Mouse (Mus musculus) embryonic fibroblast, embryonic 13.5 days (primary cell): ENCODE measurements at regions not wholly inside any gene's neighbourhood (a gene's known extent, or its start where the extent isn't known, plus 50 kb on each side); places are given as distances from the start of the nearest gene placed in this dataset.
"Not testable (repeated sequence)": the region's sequence is repeated elsewhere in the genome, so short reads cannot be mapped to it uniquely, and the experiment has no call there.

Experiments
- H3K27ac ChIP-seq: 2 replicates; pipeline ENCODE4 v1.5.1; 2012; ENCODE audit warnings: low read length, control low read depth, inconsistent platforms; ENCODE audit not compliant: insufficient read depth
- H3K4me1 ChIP-seq: 2 replicates; pipeline ENCODE4 v1.6.1; 2011; ENCODE audit warnings: low read length; ENCODE audit not compliant: control insufficient read depth, insufficient read depth
- H3K4me3 ChIP-seq: 2 replicates; pipeline ENCODE4 v1.5.1; 2011; ENCODE audit warnings: mild to moderate bottlenecking, control low read depth, low read length; ENCODE audit not compliant: insufficient read depth
- CTCF ChIP-seq: IDR thresholded peaks from 2 replicates; pipeline ENCODE4 v1.5.1; 2011; ENCODE audit warnings: mild to moderate bottlenecking, control low read depth, low read length, moderate library complexity, borderline replicate concordance; ENCODE audit not compliant: insufficient read depth
- POLR2A ChIP-seq: IDR thresholded peaks from 2 replicates; pipeline ENCODE4 v1.6.1; 2011; ENCODE audit warnings: low read depth, mild to moderate bottlenecking, control low read depth, low read length, moderate library complexity

- Histone ChIP-seq H3K4me3 (no peak overlapping the region), H3K4me1 (no peaks in the 10 kb centered on the region), H3K27ac (no peak overlapping the region)
- TF ChIP-seq POLR2A: no peak
- TF ChIP-seq CTCF: no peak
Observed at GRCm38 (mm10) chr7:64021241-64022108, 82.8 kb upstream of the Klf13 start.

- TF ChIP-seq POLR2A: no peak
- no peak for TF ChIP-seq CTCF
- no peaks in the 10 kb centered on the region for H3K4me1 ChIP-seq
- H3K27ac ChIP-seq: no peak overlapping the region
- no peak overlapping the region for H3K4me3 ChIP-seq
Observed at GRCm38 (mm10) chr7:64018107-64018506, 79.4 kb upstream of the Klf13 start.

GRCm38 (mm10) chr7:64016874-64017273 is 78.2 kb upstream of the Klf13 start:
- no peak overlapping the region for H3K27ac ChIP-seq
- H3K4me3 ChIP-seq: no peak overlapping the region
- TF ChIP-seq POLR2A (no peak), CTCF (no peak)
- no peaks in the 10 kb centered on the region for H3K4me1 ChIP-seq

GRCm38 (mm10) chr7:64015136-64015535 is 76.4 kb upstream of the Klf13 start:
- H3K27ac ChIP-seq, H3K4me3 ChIP-seq, H3K4me1 ChIP-seq: not testable (repeated sequence)

- no peak overlapping the region for H3K4me3 ChIP-seq
- H3K4me1 ChIP-seq: no peaks in the 10 kb centered on the region
- no peak for TF ChIP-seq POLR2A
- no peak for TF ChIP-seq CTCF
- no peak overlapping the region for H3K27ac ChIP-seq
Observed at GRCm38 (mm10) chr7:64014227-64014626, 75.5 kb upstream of the Klf13 start.

GRCm38 (mm10) chr7:64013023-64013547 is 74.4 kb upstream of the Klf13 start:
- TF ChIP-seq CTCF: no peak
- no peak for TF ChIP-seq POLR2A

GRCm38 (mm10) chr7:64012268-64012601 is 73.5 kb upstream of the Klf13 start:
- H3K27ac ChIP-seq: no peak overlapping the region
- no peak for TF ChIP-seq POLR2A
- TF ChIP-seq CTCF: no peak
- no peaks in the 10 kb centered on the region for H3K4me1 ChIP-seq
- no peak overlapping the region for H3K4me3 ChIP-seq

More at GRCm38 (mm10) chr7:64013023-64013547, 74.4 kb upstream of the Klf13 start:
- no peaks in the 10 kb centered on the region for H3K4me1 ChIP-seq
- no peak overlapping the region for H3K27ac ChIP-seq
- H3K4me3 ChIP-seq: no peak overlapping the region

GRCm38 (mm10) chr7:64011563-64012267 is 73.0 kb upstream of the Klf13 start:
- Histone ChIP-seq H3K4me1 (no peaks in the 10 kb centered on the region), H3K27ac (peak overlapping the region; percentile 7; the same call in 1 of the 2 replicates), H3K4me3 (no peak overlapping the region)
- no peak for TF ChIP-seq CTCF
- no peak for TF ChIP-seq POLR2A

GRCm38 (mm10) chr7:64010640-64011039 is 71.9 kb upstream of the Klf13 start:
- no peak overlapping the region for H3K4me3 ChIP-seq
- no peak for TF ChIP-seq CTCF
- no peak for TF ChIP-seq POLR2A
- H3K4me1 ChIP-seq: no peaks in the 10 kb centered on the region
- H3K27ac ChIP-seq: no peak overlapping the region

- Histone ChIP-seq H3K27ac (no peak overlapping the region), H3K4me1 (no peaks in the 10 kb centered on the region), H3K4me3 (no peak overlapping the region)
- no peak for TF ChIP-seq POLR2A
- TF ChIP-seq CTCF: no peak
Observed at GRCm38 (mm10) chr7:64007766-64008165, 69.1 kb upstream of the Klf13 start.
